Mouse (Mus musculus): ENCODE results near the gene Gsta2. TPM values are rescaled to one million over a fixed set of nuclear protein-coding genes. Genes with fewer than 3 reads are reported as not detected.
A peak's percentile ranks its signal among the peaks of the same experiment; 100 is the strongest.
"Not testable (repeated sequence)": the region's sequence is repeated elsewhere in the genome, so short reads cannot be mapped to it uniquely, and the experiment has no call there.

The Gsta2 gene
- polyA plus RNA-seq, 1 experiment from 2014 or later = 1.2 TPM

DNA sequence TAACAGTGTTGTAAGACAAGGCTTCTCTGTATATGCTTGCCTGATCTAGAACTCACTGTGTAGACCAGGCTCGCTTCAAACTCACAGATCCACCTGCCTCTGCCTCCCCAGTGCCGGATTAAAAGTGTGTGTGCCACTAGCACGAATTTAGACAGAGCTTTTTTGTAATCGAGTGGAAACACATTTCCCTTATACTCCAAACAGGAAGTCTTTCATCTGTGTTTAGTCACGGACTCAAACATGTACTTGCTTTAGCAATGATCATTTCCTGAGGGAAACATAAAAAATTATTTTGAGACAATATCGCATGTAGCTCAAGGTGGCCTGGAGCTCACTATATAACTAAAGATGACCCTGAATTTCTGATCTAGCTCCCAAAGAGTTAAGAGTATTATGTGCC, 7.8 kb upstream of the Gsta2 start:
- no peaks in the 10 kb centered on the region for H3K9me3 ChIP-seq (ENCODE audit: control insufficient read depth, low read depth, low read length)
- H3K27ac ChIP-seq (ENCODE audit: low read length) = no peak overlapping the region
- no peak overlapping the region for H3K9ac ChIP-seq (replicated peaks; ENCODE audit: low read depth, low read length)
- 65% methylated on average over 6 of the region's 6 CpGs for WGBS
- no peaks in the 10 kb centered on the region for H3K27me3 ChIP-seq (ENCODE audit: control insufficient read depth, insufficient read depth, low read length)
- no peaks in the 10 kb centered on the region for H3K4me1 ChIP-seq (ENCODE audit: control insufficient read depth, insufficient read depth, low read length)
- H3K4me2 ChIP-seq (replicated peaks; ENCODE audit: low read depth, low read length) = no peak overlapping the region
- no peak overlapping the region for H3K4me3 ChIP-seq (ENCODE audit: low read depth, low read length)
- H3K36me3 ChIP-seq (ENCODE audit: control insufficient read depth, insufficient read depth, low read length) = no peaks in the 10 kb centered on the region
- no peak for ATAC-seq (ENCODE audit: insufficient number of reproducible peaks, insufficient read depth, low FRiP score, low read depth)

GRCm38 (mm10) chr9:78360484-78360872, 4.9 kb upstream of the Gsta2 start:
- H3K4me3 ChIP-seq (ENCODE audit: low read depth, low read length) = no peak overlapping the region
- H3K4me1 ChIP-seq (ENCODE audit: control insufficient read depth, insufficient read depth, low read length) = no peaks in the 10 kb centered on the region
- no peak for ATAC-seq (ENCODE audit: insufficient number of reproducible peaks, insufficient read depth, low FRiP score, low read depth)
- no peaks in the 10 kb centered on the region for H3K27me3 ChIP-seq (ENCODE audit: control insufficient read depth, insufficient read depth, low read length)
- no peak overlapping the region for H3K4me2 ChIP-seq (replicated peaks; ENCODE audit: low read depth, low read length)
- H3K9me3 ChIP-seq (ENCODE audit: control insufficient read depth, low read depth, low read length) = no peaks in the 10 kb centered on the region
- WGBS = 55% methylated on average over 2 of the region's 2 CpGs
- H3K9ac ChIP-seq (replicated peaks; ENCODE audit: low read depth, low read length) = no peak overlapping the region
- no peak overlapping the region for H3K27ac ChIP-seq (ENCODE audit: low read length)
- H3K36me3 ChIP-seq (ENCODE audit: control insufficient read depth, insufficient read depth, low read length) = no peaks in the 10 kb centered on the region

DNA sequence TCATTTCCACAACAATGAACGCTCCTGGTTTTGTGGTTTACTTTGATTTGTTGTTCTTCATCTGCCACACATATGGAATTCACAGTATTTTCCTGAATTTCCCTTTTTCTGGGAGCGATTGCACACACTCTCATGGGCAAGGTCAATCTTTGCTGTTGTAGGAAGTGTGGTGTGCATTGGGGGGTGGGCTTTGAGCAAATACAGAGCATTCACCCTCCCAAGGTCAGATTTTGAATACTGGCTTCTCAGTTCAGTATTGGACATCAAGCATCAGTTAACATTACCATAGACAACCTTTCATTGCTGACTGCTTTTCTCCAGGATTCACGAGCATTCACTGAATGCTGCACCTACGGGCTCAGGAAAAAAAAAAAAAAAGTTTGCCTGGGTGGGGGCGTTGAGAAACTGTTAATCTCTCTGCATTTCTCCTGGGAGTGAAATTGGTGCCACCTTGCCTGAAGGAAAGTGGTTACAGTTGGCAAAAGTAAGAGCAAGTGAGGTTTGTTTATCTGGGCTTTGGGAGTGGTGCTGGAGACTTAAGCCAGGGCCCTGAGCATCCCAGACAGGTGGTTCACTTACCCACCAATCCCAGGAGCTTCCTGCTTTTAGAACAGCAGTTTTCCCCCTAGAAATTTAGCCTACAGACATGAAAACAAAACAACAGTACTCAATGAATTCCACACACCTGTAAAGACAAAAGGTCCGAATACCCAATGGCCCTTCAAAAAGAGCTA, 4.3 kb upstream of the Gsta2 start:
- no peak for ATAC-seq (ENCODE audit: insufficient number of reproducible peaks, insufficient read depth, low FRiP score, low read depth)
- H3K36me3 ChIP-seq (ENCODE audit: control insufficient read depth, insufficient read depth, low read length) = no peaks in the 10 kb centered on the region
- no peak overlapping the region for H3K9ac ChIP-seq (replicated peaks; ENCODE audit: low read depth, low read length)
- no peaks in the 10 kb centered on the region for H3K9me3 ChIP-seq (ENCODE audit: control insufficient read depth, low read depth, low read length)
- H3K4me3 ChIP-seq (ENCODE audit: low read depth, low read length) = no peak overlapping the region
- no peak overlapping the region for H3K4me2 ChIP-seq (replicated peaks; ENCODE audit: low read depth, low read length)
- 76% methylated on average over 6 of the region's 6 CpGs for WGBS
- no peaks in the 10 kb centered on the region for H3K4me1 ChIP-seq (ENCODE audit: control insufficient read depth, insufficient read depth, low read length)
- no peaks in the 10 kb centered on the region for H3K27me3 ChIP-seq (ENCODE audit: control insufficient read depth, insufficient read depth, low read length)
- H3K27ac ChIP-seq (ENCODE audit: low read length) = no peak overlapping the region

GRCm38 (mm10) chr9:78358053-78358452, 2.5 kb upstream of the Gsta2 start:
- H3K9ac ChIP-seq (replicated peaks; ENCODE audit: low read depth, low read length) = no peak overlapping the region
- no peak overlapping the region for H3K4me3 ChIP-seq (ENCODE audit: low read depth, low read length)
- no peak overlapping the region for H3K4me2 ChIP-seq (replicated peaks; ENCODE audit: low read depth, low read length)
- WGBS = 11% methylated on average over 9 of the region's 9 CpGs
- H3K27ac ChIP-seq (ENCODE audit: low read length) = no peak overlapping the region
- H3K4me1 ChIP-seq (ENCODE audit: control insufficient read depth, insufficient read depth, low read length) = no peaks in the 10 kb centered on the region
- 0 out of 2 replicates have a peak, but pooled peaks have one; percentile 65 for ATAC-seq (ENCODE audit: insufficient number of reproducible peaks, insufficient read depth, low FRiP score, low read depth)
- H3K9me3 ChIP-seq (ENCODE audit: control insufficient read depth, low read depth, low read length) = no peaks in the 10 kb centered on the region
- H3K27me3 ChIP-seq (ENCODE audit: control insufficient read depth, insufficient read depth, low read length) = no peaks in the 10 kb centered on the region
- no peaks in the 10 kb centered on the region for H3K36me3 ChIP-seq (ENCODE audit: control insufficient read depth, insufficient read depth, low read length)

DNA sequence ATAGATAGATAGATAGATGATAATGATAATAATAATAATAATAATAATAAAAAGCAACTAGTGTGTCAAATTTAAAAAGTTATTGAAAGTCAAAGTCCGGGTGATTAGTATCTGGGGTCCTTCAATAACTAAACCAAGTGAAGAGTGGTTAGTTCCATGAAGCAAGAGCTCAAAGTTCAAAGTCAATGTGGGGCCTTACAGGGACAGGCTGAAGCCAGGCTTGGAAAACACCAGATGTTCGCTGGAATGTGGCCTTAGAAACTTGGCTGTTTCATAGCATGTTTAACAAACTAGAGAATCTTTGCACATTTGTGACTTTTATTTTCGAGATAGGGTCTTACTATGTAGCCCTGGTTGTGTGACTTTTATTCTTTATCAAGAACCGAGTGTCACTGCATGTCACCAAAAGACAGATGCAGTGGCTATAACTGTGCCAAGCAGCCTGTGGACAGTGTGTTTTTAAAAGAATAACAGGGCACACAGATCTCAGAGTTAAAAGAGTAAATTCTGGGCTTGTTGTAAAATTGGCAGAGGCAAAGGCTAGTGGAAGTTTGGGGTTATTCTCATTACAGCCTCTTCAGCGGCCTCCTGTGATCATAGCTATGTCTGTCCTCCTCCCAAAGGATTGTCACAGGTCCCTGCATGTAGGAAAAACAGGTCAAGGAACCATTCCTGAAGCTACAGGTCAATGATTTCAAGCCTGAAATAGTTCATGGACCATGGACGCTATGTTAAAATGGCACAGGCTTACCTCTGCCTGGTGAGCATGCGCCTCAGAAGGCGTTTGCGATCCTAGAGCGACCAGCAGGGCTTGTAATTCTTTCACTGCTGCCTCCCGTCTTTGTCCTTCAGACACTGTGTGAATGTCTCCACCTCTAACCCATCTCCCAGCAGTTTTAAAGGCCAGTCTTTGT, 666 bp downstream of the Gsta2 start:
- H3K9ac ChIP-seq (replicated peaks; ENCODE audit: low read depth, low read length) = no peak overlapping the region
- no peaks in the 10 kb centered on the region for H3K27me3 ChIP-seq (ENCODE audit: control insufficient read depth, insufficient read depth, low read length)
- H3K4me2 ChIP-seq (replicated peaks; ENCODE audit: low read depth, low read length) = no peak overlapping the region
- H3K4me1 ChIP-seq (ENCODE audit: control insufficient read depth, insufficient read depth, low read length) = no peaks in the 10 kb centered on the region
- no peaks in the 10 kb centered on the region for H3K36me3 ChIP-seq (ENCODE audit: control insufficient read depth, insufficient read depth, low read length)
- no peak for ATAC-seq (ENCODE audit: insufficient number of reproducible peaks, insufficient read depth, low FRiP score, low read depth)
- 81% methylated on average over 11 of the region's 11 CpGs for WGBS
- no peaks in the 10 kb centered on the region for H3K9me3 ChIP-seq (ENCODE audit: control insufficient read depth, low read depth, low read length)
- no peak overlapping the region for H3K27ac ChIP-seq (ENCODE audit: low read length)
- no peak overlapping the region for H3K4me3 ChIP-seq (ENCODE audit: low read depth, low read length)

- Histone ChIP-seq H3K4me2 (replicated peaks; ENCODE audit: low read depth, low read length) (no peak overlapping the region), H3K9me3 (ENCODE audit: control insufficient read depth, low read depth, low read length) (no peaks in the 10 kb centered on the region), H3K4me3 (ENCODE audit: low read depth, low read length) (no peak overlapping the region), H3K27ac (ENCODE audit: low read length) (no peak overlapping the region), H3K27me3 (ENCODE audit: control insufficient read depth, insufficient read depth, low read length) (no peaks in the 10 kb centered on the region), H3K4me1 (ENCODE audit: control insufficient read depth, insufficient read depth, low read length) (no peaks in the 10 kb centered on the region), H3K9ac (replicated peaks; ENCODE audit: low read depth, low read length) (no peak overlapping the region), H3K36me3 (ENCODE audit: control insufficient read depth, insufficient read depth, low read length) (no peaks in the 10 kb centered on the region)
- WGBS = 79% methylated on average over 6 of the region's 6 CpGs
- no peak for ATAC-seq (ENCODE audit: insufficient number of reproducible peaks, insufficient read depth, low FRiP score, low read depth)
Observed at GRCm38 (mm10) chr9:78351504-78352220, 3.9 kb downstream of the Gsta2 start.

DNA sequence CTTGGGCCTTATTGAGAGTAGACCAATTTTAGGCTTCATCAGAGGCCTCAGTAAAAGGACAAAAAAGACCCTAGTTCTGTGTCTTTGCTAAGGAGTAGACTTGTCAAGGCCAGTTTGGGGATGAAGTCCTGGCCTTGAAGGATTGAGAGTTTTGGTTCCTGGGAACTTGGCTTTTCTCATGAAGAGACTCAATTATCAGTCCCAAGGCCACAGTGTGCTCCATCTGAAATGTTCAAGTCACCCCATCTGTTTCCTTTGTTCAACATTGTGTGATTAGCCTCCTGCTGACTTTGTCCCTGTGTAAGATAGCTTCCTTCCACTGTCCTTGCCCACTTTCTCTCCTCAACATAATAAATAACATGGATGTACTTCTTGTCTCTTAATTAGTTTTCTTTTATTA, 5.6 kb downstream of the Gsta2 start:
- H3K9me3 ChIP-seq (ENCODE audit: control insufficient read depth, low read depth, low read length); H3K4me2 ChIP-seq (replicated peaks; ENCODE audit: low read depth, low read length); H3K36me3 ChIP-seq (ENCODE audit: control insufficient read depth, insufficient read depth, low read length); ATAC-seq (ENCODE audit: insufficient number of reproducible peaks, insufficient read depth, low FRiP score, low read depth); H3K4me1 ChIP-seq (ENCODE audit: control insufficient read depth, insufficient read depth, low read length); H3K27ac ChIP-seq (ENCODE audit: low read length); H3K27me3 ChIP-seq (ENCODE audit: control insufficient read depth, insufficient read depth, low read length); H3K9ac ChIP-seq (replicated peaks; ENCODE audit: low read depth, low read length); H3K4me3 ChIP-seq (ENCODE audit: low read depth, low read length): not testable (repeated sequence)

DNA sequence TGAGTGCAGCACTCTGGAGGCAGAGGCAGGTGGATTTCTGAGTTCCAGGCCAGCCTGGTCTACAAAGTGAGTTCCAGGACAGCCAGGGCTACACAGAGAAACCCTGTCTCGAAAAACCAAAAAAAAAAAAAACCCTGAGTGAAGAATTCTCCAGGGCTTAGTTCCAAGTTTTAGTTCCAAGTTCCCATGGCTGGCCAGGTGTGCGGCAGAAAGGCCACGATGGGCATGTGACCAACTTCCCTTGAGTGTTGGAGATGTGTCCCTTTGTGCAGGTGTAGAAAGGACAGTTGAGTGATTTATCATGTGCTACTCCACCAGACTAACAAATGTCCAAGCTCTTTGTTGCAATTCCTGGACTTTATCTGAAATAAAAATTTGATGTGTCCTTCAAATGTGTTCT, 6.4 kb downstream of the Gsta2 start:
- not testable (repeated sequence) for H3K4me1 ChIP-seq (ENCODE audit: control insufficient read depth, insufficient read depth, low read length); H3K36me3 ChIP-seq (ENCODE audit: control insufficient read depth, insufficient read depth, low read length); ATAC-seq (ENCODE audit: insufficient number of reproducible peaks, insufficient read depth, low FRiP score, low read depth); H3K27me3 ChIP-seq (ENCODE audit: control insufficient read depth, insufficient read depth, low read length); H3K4me2 ChIP-seq (replicated peaks; ENCODE audit: low read depth, low read length); H3K9me3 ChIP-seq (ENCODE audit: control insufficient read depth, low read depth, low read length); H3K27ac ChIP-seq (ENCODE audit: low read length); H3K9ac ChIP-seq (replicated peaks; ENCODE audit: low read depth, low read length); H3K4me3 ChIP-seq (ENCODE audit: low read depth, low read length)
- 88% methylated on average over 3 of the region's 3 CpGs for WGBS
